Mouse (Mus musculus) heart, embryonic 13.5 days (tissue): ENCODE data around the gene S100a5. TPM values are rescaled to one million over a fixed set of nuclear protein-coding genes. Genes with fewer than 3 reads are reported as not detected.

ENCODE experiments used
- ATAC-seq: fragments of 200-750 bp; cut with Nextera tagmentation; 2 replicates; pipeline ENCODE4 v1.8.0; 2017; ENCODE audit warnings: moderate TSS enrichment; ENCODE audit not compliant: insufficient number of reproducible peaks, low FRiP score, low TSS enrichment; ENCODE audit errors: extremely low read depth
- H3K27ac ChIP-seq: fragments of 300-500 bp; sonication (generic); replicated peaks from 2 replicates; pipeline ENCODE4 v1.5.1; 2015; ENCODE audit warnings: moderate library complexity, mild to moderate bottlenecking, inconsistent platforms
- H3K27me3 ChIP-seq: fragments of 300-500 bp; sonication (generic); replicated peaks from 2 replicates; pipeline ENCODE4 v1.6.1; 2015; ENCODE audit warnings: mild to moderate bottlenecking, inconsistent platforms
- H3K36me3 ChIP-seq: fragments of 300-500 bp; sonication (generic); 2 replicates; pipeline ENCODE4 v1.6.1; 2015; ENCODE audit warnings: mild to moderate bottlenecking, inconsistent platforms
- H3K4me1 ChIP-seq: fragments of 300-500 bp; sonication (generic); 2 replicates; pipeline ENCODE4 v1.6.1; 2015; ENCODE audit warnings: inconsistent platforms
- H3K4me2 ChIP-seq: fragments of 300-500 bp; sonication (generic); 2 replicates; pipeline ENCODE4 v1.6.1; 2015; ENCODE audit warnings: inconsistent platforms, mild to moderate bottlenecking, moderate library complexity
- H3K4me3 ChIP-seq: fragments of 300-500 bp; sonication (generic); 2 replicates; pipeline ENCODE4 v1.5.1; 2015; ENCODE audit warnings: moderate library complexity, mild to moderate bottlenecking, inconsistent platforms
- H3K9ac ChIP-seq: fragments of 300-500 bp; sonication (generic); 2 replicates; pipeline ENCODE4 v1.6.1; 2015; ENCODE audit warnings: inconsistent platforms, mild to moderate bottlenecking, moderate library complexity
- H3K9me3 ChIP-seq: fragments of 300-500 bp; sonication (generic); 2 replicates; pipeline ENCODE4 v1.6.1; 2016; ENCODE audit warnings: inconsistent platforms
- WGBS: fragments of 180-500 bp; shearing (Covaris S2); methylation state at CpG from one replicate; pipeline ENCODE4 v1.1.7; 2015; ENCODE audit warnings: mixed read lengths; 5-methylcytosine and 5-hydroxymethylcytosine counted together
- polyA plus RNA-seq: library from polyadenylated mRNA; unstranded; fragments of >200 nt; fragmentation: Nextera tagmentation; extraction: Ambion mirVana; gene quantifications from 2 replicates; pipeline ENCODE4 v1.2.1, GENCODE M21; 2015

Gene S100a5
- polyA plus RNA-seq, 1 experiment from 2014 or later, result not detected

DNA sequence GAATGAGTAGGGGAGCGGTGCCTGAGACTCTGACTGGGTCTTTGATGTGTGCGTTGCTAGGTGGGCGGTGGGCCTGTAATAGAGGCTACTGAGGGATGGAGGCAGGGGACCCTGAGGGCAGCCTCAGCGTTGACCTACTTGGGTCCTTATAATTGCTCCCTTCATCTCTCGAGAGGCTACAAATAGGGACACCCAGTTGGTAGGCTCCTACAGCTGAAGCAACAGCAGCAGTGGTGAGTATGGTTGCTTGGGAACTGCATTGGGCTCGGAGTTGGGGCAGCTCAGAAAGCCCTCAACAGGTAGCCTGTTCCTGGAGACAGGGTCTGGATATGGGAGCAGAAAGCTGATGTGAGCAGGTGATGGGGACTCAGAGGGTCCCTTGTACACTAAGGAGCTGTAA is 8.3 kb upstream of the S100a5 start:
- Histone ChIP-seq H3K9me3 (no peaks in the 10 kb centered on the region), H3K27ac (no peak overlapping the region), H3K27me3 (no peaks in the 10 kb centered on the region), H3K4me1 (peaks cover 41% of the 10 kb centered on the region), H3K4me3 (no peak overlapping the region), H3K4me2 (no peak overlapping the region), H3K9ac (no peak overlapping the region), H3K36me3 (no peaks in the 10 kb centered on the region)
- 75% methylated on average over 6 of the region's 6 CpGs for WGBS
- ATAC-seq, result no peak

DNA sequence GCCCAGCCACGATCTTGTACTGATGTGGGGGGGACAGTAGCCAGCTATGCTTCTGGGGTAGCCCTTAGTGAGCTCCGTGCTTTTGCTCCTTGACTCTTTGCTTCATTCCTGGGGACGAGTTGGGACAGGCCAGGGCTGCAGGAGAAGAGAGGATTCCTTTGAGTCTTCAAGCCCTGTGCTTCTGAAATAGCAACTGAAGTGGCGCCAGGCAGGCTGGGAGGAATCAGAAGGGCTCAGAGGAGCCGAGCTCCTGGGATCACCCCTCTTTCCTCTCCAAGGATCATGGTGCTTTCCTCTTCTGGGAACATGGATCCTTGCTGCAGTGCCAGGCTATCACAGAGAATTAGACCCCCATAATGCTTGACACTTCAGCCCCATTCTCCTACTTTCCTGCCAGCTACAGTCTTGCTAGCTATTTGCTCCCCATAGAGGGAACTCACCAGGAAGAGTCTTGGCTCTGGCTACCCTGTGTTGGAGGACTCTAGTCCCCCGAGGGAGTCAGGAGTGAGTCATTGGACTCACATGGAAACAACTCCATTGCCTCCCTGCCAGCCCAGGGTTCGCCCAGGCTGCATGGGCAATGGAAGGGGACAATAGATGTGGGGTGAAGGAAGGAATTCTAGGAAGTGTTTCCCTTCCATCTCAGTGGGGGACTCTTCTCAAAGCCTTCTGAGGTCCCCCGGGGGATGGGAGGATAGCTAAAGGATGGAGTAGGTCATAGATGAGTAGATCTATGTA is 7.7 kb upstream of the S100a5 start:
- Histone ChIP-seq H3K4me3 (no peak overlapping the region), H3K4me2 (no peak overlapping the region), H3K27ac (no peak overlapping the region), H3K4me1 (peaks cover 42% of the 10 kb centered on the region), H3K36me3 (no peaks in the 10 kb centered on the region), H3K27me3 (no peaks in the 10 kb centered on the region), H3K9me3 (no peaks in the 10 kb centered on the region), H3K9ac (no peak overlapping the region)
- WGBS, result 51% methylated on average over 8 of the region's 8 CpGs
- no peak for ATAC-seq

DNA sequence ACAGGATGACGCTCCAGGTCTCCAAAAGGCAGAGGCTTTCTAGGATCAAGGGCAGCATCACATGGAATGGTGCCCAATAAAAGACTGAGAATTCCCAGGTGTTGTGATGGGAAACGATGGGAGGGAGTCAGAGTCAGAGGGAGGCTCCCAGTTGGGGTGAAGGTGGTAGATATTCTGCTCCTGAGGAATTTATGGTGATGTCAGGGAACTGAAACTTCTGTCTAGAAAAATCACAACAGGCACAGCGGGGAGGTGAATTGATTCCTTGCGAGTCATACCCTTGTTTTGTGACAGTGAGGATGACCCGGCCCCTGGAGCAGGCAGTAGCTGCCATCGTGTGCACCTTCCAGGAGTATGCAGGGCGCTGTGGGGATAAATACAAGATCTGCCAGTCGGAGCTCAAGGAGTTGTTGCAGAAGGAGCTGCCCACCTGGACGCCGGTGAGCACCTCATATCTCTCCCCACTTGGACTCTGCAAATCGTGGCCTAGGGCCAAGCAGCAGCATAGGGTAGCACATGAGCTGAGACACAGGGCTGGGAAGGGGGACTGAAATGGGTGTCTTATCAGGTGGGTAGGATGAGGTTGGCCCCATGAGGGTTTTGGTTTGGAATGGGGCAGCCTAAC is 6.7 kb upstream of the S100a5 start, which contains the start of gene Gm42674:
TSS of gene Gm42674 (plus strand) at position 419 of the 625 bp plus-strand sequence.
- H3K4me2 ChIP-seq, result no peak within 1 kb of the TSS
- no peak for ATAC-seq
- no peak within 1 kb of the TSS for H3K4me3 ChIP-seq
- H3K27me3 ChIP-seq, result no peaks in the 10 kb centered on the region
- no peak within 1 kb of the TSS for H3K9ac ChIP-seq
- H3K36me3 ChIP-seq, result no peaks in the 10 kb centered on the region
- H3K4me1 ChIP-seq, result peaks cover 42% of the 10 kb centered on the region
- no peaks in the 10 kb centered on the region for H3K9me3 ChIP-seq
- WGBS, result 63% methylated on average over 11 of the region's 11 CpGs
- no peak within 1 kb of the TSS for H3K27ac ChIP-seq

DNA sequence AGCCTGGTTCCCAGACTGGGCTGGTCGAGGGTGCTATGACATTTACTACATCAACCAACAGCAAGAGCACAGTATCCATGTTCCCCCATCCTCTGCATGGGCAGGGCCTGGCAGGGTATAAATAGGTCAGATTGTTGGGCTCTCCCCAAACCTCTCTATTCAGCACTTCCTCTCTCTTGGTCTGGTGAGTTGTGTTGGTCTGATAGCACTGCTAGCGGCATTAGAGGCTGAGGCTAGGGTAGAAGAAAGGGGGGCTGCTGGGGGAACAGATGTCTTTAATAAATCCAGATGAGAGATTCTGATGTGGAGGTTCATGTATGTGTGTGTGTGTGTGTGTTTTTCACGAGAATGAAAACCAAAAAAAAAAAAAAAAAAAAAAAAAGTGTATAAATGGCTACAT is 4.7 kb upstream of the S100a5 start, which contains the start of gene S100a4:
TSS of gene S100a4 (plus strand) at position 149 of the 400 bp plus-strand sequence.
- ATAC-seq, result no peak
- H3K9me3 ChIP-seq, result no peaks in the 10 kb centered on the region
- no peak within 1 kb of the TSS for H3K4me2 ChIP-seq
- H3K27me3 ChIP-seq, result 0 out of 2 replicates have a peak, but pooled peaks cover 5% of the 10 kb centered on the region
- no peak within 1 kb of the TSS for H3K4me3 ChIP-seq
- peak within 1 kb of the TSS; percentile 64 for H3K27ac ChIP-seq
- no peaks in the 10 kb centered on the region for H3K36me3 ChIP-seq
- peaks cover 35% of the 10 kb centered on the region for H3K4me1 ChIP-seq
- 43% methylated on average over 3 of the region's 3 CpGs for WGBS
- no peak within 1 kb of the TSS for H3K9ac ChIP-seq

DNA sequence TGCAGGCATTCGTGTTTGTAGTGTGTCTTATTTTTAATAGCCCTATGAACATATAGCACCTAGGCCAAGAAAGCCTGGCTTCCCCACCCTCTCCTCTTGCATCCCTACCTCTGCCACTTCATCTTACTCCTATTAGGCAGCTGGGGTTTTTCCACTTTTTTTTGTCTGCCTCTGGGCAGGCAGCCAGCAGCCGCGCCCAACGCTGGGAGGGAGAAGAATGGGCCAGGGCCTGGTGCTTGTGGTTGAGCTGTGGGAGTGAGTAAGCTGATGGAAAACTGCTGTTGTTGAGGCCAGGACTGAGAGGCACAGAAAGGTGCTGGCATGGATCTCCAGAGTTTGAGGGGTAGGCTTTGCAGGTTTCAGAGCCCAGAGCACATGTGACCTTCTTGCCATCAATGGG is 3.9 kb upstream of the S100a5 start:
- no peak for ATAC-seq
- H3K27me3 ChIP-seq, result 0 out of 2 replicates have a peak, but pooled peaks cover 5% of the 10 kb centered on the region
- 34% methylated on average over 4 of the region's 4 CpGs for WGBS
- H3K9ac ChIP-seq, result no peak overlapping the region
- H3K27ac ChIP-seq, result peak overlapping the region; percentile 64
- no peak overlapping the region for H3K4me2 ChIP-seq
- H3K9me3 ChIP-seq, result no peaks in the 10 kb centered on the region
- H3K36me3 ChIP-seq, result no peaks in the 10 kb centered on the region
- H3K4me3 ChIP-seq, result no peak overlapping the region
- H3K4me1 ChIP-seq, result peaks cover 35% of the 10 kb centered on the region

DNA sequence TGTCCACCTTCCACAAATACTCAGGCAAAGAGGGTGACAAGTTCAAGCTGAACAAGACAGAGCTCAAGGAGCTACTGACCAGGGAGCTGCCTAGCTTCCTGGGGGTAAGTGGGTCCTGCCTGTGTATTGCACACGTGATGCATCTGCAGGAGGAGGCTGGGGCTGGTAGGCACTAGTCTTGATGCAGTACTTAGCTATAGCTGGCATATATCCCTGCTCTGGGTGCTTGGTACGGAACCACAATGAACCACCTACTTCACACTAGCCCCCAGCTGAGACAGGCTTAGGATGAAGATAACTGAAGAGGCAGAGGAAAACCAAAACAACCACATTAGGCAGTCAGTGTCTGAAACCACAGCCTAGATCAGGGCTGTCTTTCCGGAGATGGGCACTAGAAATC is 3.3 kb upstream of the S100a5 start:
- Histone ChIP-seq H3K4me3 (no peak overlapping the region), H3K9me3 (no peaks in the 10 kb centered on the region), H3K4me2 (no peak overlapping the region), H3K4me1 (peaks cover 34% of the 10 kb centered on the region), H3K9ac (no peak overlapping the region), H3K36me3 (no peaks in the 10 kb centered on the region), H3K27ac (peak overlapping the region; percentile 64), H3K27me3 (0 out of 2 replicates have a peak, but pooled peaks cover 5% of the 10 kb centered on the region)
- WGBS, result 77% methylated on average over 3 of the region's 3 CpGs
- no peak for ATAC-seq

DNA sequence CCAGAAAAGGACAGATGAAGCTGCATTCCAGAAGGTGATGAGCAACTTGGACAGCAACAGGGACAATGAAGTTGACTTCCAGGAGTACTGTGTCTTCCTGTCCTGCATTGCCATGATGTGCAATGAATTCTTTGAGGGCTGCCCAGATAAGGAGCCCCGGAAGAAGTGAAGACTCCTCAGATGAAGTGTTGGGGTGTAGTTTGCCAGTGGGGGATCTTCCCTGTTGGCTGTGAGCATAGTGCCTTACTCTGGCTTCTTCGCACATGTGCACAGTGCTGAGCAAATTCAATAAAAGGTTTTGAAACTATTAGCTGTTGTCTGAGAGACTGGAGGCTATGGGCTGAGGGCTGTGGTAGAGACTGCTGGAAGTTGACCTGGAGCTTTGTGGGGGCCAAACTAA is 2.6 kb upstream of the S100a5 start:
- no peaks in the 10 kb centered on the region for H3K36me3 ChIP-seq
- 0 out of 2 replicates have a peak, but pooled peaks cover 5% of the 10 kb centered on the region for H3K27me3 ChIP-seq
- H3K4me1 ChIP-seq, result peaks cover 27% of the 10 kb centered on the region
- no peaks in the 10 kb centered on the region for H3K9me3 ChIP-seq
- H3K4me3 ChIP-seq, result no peak overlapping the region
- H3K27ac ChIP-seq, result no peak overlapping the region
- WGBS, result 79% methylated on average over 2 of the region's 2 CpGs
- no peak for ATAC-seq
- no peak overlapping the region for H3K4me2 ChIP-seq
- no peak overlapping the region for H3K9ac ChIP-seq

DNA sequence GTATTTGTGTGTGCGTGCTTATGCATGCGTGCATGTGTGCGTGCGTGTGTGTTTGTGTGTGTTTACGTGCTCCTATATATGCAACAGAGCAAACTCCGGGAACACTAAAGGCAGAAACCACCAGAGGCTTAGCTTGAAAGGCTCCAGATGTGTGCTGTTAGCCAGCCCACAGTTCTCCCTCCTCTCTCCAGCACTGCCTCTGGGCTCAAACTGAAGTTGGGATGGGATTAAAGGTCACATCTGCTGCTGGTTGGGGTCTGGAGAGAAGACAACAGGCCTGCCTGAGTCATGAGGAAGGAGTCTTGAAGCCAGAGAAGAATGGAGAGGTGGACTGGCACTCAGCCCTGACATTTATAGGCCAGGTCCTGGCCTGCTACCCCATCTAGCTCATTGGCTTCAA is 2.1 kb upstream of the S100a5 start:
- Histone ChIP-seq H3K4me2 (no peak overlapping the region), H3K4me3 (no peak overlapping the region), H3K9ac (no peak overlapping the region), H3K27me3 (0 out of 2 replicates have a peak, but pooled peaks cover 5% of the 10 kb centered on the region), H3K36me3 (no peaks in the 10 kb centered on the region), H3K4me1 (peaks cover 23% of the 10 kb centered on the region), H3K9me3 (no peaks in the 10 kb centered on the region), H3K27ac (no peak overlapping the region)
- WGBS, result 92% methylated on average over 6 of the region's 6 CpGs
- ATAC-seq, result no peak; the same call in 1 of the 2 replicates

DNA sequence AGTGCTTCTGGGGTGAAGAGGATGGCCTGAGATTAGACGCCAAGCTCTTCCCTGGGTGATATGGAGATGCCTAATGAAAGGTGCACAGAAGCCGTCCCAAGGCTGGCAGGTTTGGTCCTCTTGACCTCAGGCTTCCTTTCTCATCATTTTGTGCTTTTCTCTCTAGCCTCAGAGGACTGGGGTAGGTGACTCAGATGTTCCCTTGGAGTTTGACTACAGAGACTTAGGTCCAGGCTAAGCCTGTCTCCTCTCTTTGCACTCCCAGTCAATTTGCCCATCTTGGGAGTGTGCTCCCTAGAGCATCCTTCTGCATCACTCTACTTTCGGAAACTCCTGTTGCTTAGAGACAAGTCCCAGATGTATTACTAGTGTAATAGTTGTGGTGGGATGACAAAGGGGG is 962 bp upstream of the S100a5 start:
- Histone ChIP-seq H3K9ac (no peak overlapping the region), H3K4me2 (no peak overlapping the region), H3K9me3 (no peaks in the 10 kb centered on the region), H3K4me1 (peaks cover 22% of the 10 kb centered on the region), H3K27me3 (0 out of 2 replicates have a peak, but pooled peaks cover 9% of the 10 kb centered on the region), H3K27ac (no peak overlapping the region), H3K36me3 (no peaks in the 10 kb centered on the region), H3K4me3 (no peak overlapping the region)
- no peak for ATAC-seq
- WGBS, result 81% methylated on average over 3 of the region's 3 CpGs

DNA sequence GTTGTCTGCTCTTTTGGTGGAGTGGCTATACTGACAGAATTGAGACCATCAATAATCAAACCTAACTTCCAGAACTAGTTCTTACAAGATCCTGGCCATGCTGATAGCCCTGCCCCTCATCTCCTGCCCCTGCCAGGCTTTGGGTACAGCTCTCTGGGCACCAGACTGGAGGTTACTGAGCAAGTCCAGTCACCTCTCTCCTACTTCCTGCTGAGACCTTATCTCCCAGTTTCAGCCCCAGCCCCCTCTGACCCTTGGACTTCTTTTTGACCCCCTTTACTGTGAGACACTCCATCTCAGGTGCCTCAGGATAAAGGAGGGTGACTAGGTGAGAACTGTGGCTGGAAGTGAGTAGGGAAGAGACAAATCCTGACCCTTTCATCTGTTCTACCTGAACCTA is 779 bp downstream of the S100a5 start:
- no peaks in the 10 kb centered on the region for H3K36me3 ChIP-seq
- H3K4me2 ChIP-seq, result no peak overlapping the region
- H3K27ac ChIP-seq, result no peak overlapping the region
- no peaks in the 10 kb centered on the region for H3K9me3 ChIP-seq
- H3K27me3 ChIP-seq, result 0 out of 2 replicates have a peak, but pooled peaks cover 14% of the 10 kb centered on the region
- no peak for ATAC-seq
- H3K4me3 ChIP-seq, result no peak overlapping the region
- H3K4me1 ChIP-seq, result peaks cover 19% of the 10 kb centered on the region
- no peak overlapping the region for H3K9ac ChIP-seq

DNA sequence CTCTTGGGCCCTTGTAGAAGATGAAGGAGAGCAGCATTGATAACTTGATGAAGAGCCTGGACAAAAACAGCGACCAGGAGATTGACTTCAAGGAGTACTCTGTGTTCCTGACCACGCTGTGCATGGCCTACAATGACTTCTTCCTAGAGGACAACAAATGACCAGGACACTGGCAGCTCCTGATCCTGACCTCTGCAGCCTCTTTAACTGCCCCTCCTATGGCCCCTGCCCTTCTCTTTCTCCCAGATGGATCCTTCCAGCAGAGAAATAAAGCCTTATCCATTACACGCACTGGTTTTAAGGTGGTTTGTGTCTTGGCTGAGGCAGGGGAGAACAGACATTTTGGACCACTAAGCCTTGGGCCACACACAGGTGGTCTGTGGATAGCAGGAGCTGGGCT is 3.2 kb downstream of the S100a5 start:
- Histone ChIP-seq H3K9me3 (no peaks in the 10 kb centered on the region), H3K36me3 (no peaks in the 10 kb centered on the region), H3K4me1 (peaks cover 13% of the 10 kb centered on the region), H3K4me2 (no peak overlapping the region), H3K27me3 (0 out of 2 replicates have a peak, but pooled peaks cover 14% of the 10 kb centered on the region), H3K27ac (no peak overlapping the region), H3K9ac (no peak overlapping the region), H3K4me3 (no peak overlapping the region)
- ATAC-seq, result no peak
- 74% methylated on average over 3 of the region's 3 CpGs for WGBS
